Mouse (Mus musculus) liver, adult 2 months (tissue): ENCODE results near the gene Nrxn3.

Experiments used
- CTCF ChIP-seq: fragments of 200-500 bp; IDR thresholded peaks from 2 replicates; pipeline ENCODE4 v1.5.1; 2011; ENCODE audit warnings: low read depth, low read length, control low read depth
- POLR2A ChIP-seq: fragments of 200-500 bp; IDR thresholded peaks from 2 replicates; pipeline ENCODE4 v1.6.1; 2011; ENCODE audit warnings: low read length, control low read depth; ENCODE audit not compliant: insufficient read depth; ENCODE audit errors: extremely low read depth

DNA sequence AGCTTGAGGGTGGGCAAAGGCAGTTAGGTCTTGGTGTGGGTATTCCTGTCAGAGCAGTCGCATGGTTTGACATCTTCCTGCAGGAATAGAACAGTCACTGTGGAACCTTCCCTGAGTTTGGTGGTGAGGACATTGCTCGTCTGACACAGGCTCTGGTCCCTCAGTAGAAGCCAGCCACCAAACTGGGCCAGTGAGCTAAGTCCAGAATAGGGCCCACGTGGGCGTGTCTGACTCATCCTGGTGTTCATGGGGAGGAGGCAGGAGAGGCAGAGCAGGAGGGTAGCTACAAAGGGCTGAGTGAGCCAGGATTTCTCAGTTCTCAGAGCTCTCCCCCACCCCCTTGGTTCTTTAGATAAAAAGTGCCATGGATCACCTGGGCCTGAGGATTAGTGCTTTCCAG is 15.9 kb downstream of the Nrxn3 start:
- TF ChIP-seq POLR2A (no peak), CTCF (no peak)
